Mouse (Mus musculus): ENCODE data around the gene Pln.

GRCm38 (mm10) chr10:53364311-53364710 lies 26.8 kb downstream of the Pln start:
- TF ChIP-seq POLR2A (IDR thresholded peaks at IDR 0.05; ENCODE audit: low read depth, low read length) (no peak), CTCF (conservative IDR thresholded peaks at IDR 0.05; ENCODE audit: insufficient read depth, insufficient read length, low read depth, low read length) (no peak)

Measured in kidney, adult 2 months (tissue).